Mouse (Mus musculus) adrenal gland, adult 8-10 months (tissue): ENCODE measurements around the gene Them7. TPM values are rescaled to one million over a fixed set of nuclear protein-coding genes. Genes with fewer than 3 reads are reported as not detected.

Experiments
- DNase-seq: peaks from one replicate; pipeline ENCODE4 v3.0.0; 2022
- total RNA-seq, 4 experiments: library from RNA; stranded (reverse); gene quantifications; 2 replicates each; pipeline ENCODE4 v1.2.4; 2022

Them7 gene
- total RNA-seq, 4 experiments from 2014 or later, result 0.26 to 0.70 (median 0.67) TPM; not detected in 1

- no peak for DNase-seq
These were observed 87.9 kb downstream of the Them7 start for GRCm38 (mm10) chr2:105311991-105312390.

DNA sequence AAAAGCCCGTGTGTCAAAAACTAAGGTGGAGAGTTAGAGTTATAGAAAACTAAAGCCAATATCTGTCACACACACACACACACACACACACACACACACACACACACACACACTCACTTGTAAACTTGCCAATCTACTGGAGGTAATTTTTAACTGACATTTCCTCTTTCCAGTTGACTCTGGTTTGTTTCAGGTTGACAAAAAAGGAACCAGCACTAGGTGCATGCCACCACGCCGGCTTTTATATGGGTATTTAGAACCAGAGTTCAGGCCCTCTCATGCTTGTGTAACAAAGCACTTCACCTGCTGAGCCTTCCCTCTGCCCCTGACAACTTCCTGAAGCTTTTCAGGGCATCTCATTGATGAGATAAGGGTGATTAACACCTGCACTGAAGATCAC, 89.0 kb downstream of the Them7 start:
- DNase-seq, result no peak

- DNase-seq, result no peak
These were observed 93.5 kb downstream of the Them7 start for GRCm38 (mm10) chr2:105317556-105318184.

DNA sequence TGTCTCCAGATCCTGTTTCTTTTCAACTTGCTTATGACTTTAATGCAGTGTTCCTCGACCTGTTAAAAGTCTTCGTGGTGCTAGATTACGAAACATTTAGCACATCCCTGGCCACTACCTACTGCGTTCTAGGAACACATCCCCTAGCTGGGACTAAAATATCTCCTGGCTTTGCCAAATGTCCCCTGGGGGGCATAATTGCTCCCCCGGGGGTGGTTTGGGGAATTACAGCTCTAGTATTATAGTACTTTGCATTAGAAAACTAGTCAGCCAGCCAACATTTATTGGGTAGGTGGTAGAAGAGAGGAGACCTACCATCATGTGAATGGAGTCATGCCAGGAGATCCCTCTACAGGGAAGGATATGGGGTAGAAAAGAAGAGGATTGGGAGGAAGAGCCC, 101.9 kb downstream of the Them7 start:
- no peak for DNase-seq

DNA sequence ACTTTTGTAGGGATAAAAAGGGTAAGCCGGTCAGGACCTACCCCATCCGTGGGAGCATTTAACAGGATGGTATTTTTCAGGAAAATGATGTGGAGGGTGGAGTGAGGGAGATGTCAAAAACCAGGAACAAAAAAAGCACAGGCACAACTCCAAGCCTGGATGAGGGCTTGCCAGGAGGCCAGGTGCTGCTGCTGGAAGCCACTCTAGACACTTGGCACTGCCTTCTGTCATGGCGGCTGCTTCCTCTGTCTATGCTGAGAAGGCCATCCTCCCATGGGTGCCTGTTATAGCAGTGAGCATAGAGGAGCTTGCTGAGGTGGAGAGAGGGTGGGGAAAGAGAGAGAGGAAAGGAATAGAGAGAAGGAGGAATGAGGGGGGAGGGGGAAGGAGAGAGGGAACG, 105.9 kb downstream of the Them7 start:
- no peak for DNase-seq

DNA sequence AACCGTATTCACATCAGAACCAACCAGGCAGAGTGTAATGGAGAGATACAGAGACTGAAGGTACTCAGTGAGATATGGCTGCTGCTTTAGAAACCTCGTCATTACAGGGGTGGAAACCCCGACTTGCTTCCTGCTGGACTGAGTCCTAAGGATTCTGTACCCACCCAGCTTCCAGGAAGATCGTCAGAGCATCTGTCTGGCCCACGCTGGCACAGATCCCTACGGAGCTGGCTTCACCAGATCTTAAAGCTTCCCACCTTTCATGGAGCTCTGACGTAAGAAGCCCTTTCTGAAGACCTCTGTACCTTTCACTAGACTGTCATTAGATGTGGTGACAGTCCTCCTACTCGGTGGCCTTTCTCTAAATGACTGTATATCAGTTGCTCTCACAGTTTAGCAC, 109.0 kb downstream of the Them7 start:
- no peak for DNase-seq

DNA sequence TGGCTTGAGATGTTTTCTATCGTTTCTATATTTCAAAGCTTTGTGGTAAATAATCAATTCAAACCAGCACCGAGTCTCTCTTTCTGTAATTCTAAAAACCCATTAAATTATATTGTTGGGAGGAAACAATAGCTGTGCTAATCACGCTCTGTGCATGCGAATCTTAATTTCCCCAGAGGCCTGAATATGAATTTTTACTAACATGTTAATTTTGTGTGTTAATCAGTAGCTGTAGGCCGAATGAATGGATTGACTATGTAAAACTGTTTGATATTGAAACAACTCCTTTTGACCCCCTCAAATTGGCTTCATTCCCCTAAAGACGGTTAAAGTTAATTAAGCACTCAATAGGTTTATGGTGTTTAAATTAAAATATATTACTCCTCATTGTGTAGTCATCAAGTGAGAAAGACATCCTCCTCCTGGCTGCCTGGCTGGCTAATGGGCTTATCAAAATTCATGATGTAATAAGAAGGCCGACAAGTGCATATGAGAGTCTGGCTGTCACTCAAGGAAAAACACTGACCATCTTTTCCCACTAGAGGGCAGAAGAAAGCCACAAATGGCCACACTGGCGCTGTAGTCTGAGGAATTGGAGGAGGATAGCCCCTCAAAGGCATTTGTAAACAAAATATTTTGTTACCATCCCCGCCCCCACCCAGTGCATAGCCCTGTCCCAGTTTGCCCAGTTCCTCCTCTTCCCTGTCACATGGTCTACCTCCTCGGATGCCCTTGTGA, 110.0 kb downstream of the Them7 start:
- DNase-seq, result no peak

DNA sequence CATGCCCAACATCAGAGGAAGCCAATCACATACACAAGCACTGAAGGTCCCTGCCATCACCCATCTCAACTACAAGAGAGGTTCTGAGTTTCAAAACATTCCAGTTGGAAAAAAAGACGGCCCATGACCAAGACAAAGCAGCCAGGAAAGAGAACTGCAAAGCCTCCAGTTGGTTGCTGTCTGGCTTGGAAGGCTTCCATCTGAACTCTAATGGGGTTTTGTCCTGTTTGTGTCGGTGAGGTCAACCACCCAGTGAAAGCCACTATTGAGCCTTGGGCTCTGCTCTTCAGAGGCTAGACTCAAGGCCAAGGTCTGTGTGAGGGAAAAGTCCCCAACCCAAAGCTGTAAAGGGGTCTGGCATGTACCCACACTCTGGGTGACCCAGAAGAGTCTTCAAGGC, 111.5 kb downstream of the Them7 start:
- DNase-seq, result no peak

GRCm38 (mm10) chr2:105336314-105337027, 112.4 kb downstream of the Them7 start:
- DNase-seq, result no peak

DNA sequence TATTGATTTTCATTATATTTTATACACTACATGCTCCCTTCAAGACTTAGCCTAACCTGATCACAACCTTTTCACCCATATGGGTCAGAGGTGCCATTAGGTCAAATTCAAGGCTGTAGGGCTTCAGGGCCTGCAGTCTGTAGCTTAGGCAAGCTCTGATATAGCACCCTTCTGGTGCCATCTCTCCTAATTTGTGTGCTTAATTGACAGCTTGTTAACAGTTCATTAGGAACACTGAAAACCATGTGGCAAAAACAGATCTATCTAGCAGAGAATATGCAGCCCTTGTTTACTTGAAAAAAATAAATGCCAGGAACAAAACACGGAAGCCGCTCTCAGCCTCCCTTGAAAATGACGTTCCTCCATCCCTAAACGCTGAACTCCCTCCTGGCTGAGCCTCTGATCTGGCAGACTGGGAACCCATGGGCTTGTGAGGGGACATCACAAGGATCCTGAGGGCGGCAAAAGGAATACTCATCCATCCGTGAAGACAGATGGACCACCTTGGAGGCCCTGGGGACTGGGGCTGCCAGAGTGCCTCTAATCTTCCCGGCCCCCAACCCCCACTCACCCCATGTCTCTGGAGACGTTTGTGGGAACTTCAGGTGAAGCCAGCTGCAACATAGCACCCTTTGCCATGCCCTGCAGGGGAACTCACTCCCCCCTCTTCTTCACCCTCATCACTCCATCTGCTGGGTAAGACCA, 113.2 kb downstream of the Them7 start:
- DNase-seq, result no peak

- DNase-seq, result no peak
These were observed 115.9 kb downstream of the Them7 start for GRCm38 (mm10) chr2:105339993-105340392.

GRCm38 (mm10) chr2:105348886-105349285, 124.8 kb downstream of the Them7 start:
- DNase-seq, result no peak

DNA sequence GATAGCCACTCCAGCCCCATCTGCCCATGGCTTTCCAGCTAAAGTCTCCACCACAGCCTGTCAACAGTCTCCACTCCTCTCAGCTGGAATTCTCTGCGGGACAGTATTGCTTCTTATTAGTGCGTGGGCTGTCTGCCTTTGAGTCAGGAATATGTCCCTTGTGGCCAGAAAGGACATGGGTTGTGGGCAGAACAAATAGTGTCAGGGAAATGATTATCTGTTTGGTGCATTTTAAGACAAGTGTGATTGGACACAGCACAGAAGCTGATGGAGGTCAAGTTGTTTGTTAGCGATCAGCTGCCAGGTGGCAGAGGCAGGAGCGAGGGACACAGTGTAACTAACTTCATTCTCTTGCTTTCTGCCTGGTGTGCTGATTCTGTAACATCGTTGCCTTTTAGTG, 132.7 kb downstream of the Them7 start:
- no peak for DNase-seq

DNA sequence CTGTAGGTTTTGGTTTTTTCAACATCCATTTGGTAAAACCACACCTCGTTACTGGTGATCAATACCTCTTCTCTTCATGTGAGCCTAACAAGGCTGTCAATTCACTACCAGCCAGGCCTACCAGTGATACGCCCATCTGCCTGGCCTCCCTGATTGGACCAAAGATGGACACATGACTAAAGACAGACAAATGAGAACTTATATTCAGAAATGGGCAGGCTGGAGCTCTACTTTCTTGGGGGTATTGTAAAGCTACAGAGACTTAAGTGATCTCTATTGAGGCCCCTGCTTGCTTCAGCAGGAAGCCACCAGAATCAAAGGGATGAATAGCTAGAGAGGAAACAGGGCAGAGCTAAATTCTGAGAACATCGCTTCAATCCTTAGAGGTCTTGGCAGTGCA, 133.9 kb downstream of the Them7 start:
- no peak for DNase-seq

- no peak for DNase-seq
These were observed 143.5 kb downstream of the Them7 start for GRCm38 (mm10) chr2:105367623-105368022.

DNA sequence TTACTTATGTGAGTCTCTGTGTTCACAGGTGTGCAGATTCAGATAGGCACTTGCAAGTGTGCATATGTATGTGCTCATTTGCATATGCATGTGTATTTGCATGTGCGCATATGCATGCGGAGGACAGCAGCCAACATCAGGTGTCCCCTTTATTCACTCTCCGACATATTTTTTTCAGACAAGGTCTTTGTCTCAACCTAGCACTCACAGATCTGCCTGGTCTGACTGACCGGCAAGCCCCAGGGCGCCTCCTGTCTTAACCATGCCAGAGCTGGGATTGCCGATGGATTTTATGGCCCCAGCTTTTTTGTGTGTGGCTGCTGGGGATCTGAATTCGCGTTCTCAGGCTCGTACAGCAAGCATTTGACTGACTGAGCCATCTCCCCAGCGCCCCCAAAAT, 146.1 kb downstream of the Them7 start:
- DNase-seq, result no peak

- no peak for DNase-seq
These were observed 146.6 kb downstream of the Them7 start for GRCm38 (mm10) chr2:105370698-105371097.

GRCm38 (mm10) chr2:105372156-105372555, 148.0 kb downstream of the Them7 start:
- no peak for DNase-seq

- DNase-seq, result no peak
These were observed 148.6 kb downstream of the Them7 start for GRCm38 (mm10) chr2:105372727-105373126.

DNA sequence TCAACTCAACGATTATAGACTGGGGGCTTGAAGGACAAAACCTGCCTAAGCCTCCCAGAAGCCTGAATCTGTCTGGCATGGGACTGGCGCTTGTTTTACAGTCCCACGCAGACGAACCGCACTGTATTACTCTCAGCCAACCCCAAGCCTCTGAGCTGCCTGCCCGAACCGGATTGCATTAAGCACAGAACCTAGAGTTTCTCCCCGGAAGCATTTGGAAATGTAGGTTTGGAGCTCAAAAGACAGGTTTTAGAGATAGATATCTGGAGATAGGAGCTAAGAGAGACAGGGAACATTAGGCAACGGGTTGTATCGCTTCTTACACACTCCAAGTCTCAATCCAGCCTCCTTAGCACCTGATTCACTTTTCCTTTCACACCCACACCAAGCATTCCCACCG, 149.5 kb downstream of the Them7 start:
- no peak for DNase-seq

GRCm38 (mm10) chr2:105375261-105375660, 151.1 kb downstream of the Them7 start:
- no peak for DNase-seq

GRCm38 (mm10) chr2:105375705-105376104, 151.6 kb downstream of the Them7 start:
- DNase-seq, result no peak

DNA sequence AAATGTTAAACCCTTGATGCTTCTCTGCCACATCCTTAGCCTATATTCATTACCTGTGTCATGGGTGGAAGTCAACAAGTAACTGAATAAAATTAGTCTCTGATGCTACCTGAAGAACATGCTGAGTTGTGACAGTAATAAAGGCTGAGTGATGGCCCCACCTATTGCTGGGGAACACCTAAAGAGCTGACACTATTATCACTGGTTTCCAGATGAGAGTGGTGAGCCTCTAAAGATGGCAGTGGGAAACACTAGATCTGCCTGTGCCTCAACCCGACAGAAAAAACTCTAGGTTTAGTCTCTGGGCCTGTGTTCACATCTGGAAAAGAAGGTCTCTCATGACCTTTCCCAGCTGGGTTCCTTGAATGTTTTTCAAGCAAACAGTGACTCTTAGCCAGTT, 155.6 kb downstream of the Them7 start:
- DNase-seq, result no peak
